Mouse (Mus musculus): ENCODE data around the gene Spg20.

Spg20 gene

DNA sequence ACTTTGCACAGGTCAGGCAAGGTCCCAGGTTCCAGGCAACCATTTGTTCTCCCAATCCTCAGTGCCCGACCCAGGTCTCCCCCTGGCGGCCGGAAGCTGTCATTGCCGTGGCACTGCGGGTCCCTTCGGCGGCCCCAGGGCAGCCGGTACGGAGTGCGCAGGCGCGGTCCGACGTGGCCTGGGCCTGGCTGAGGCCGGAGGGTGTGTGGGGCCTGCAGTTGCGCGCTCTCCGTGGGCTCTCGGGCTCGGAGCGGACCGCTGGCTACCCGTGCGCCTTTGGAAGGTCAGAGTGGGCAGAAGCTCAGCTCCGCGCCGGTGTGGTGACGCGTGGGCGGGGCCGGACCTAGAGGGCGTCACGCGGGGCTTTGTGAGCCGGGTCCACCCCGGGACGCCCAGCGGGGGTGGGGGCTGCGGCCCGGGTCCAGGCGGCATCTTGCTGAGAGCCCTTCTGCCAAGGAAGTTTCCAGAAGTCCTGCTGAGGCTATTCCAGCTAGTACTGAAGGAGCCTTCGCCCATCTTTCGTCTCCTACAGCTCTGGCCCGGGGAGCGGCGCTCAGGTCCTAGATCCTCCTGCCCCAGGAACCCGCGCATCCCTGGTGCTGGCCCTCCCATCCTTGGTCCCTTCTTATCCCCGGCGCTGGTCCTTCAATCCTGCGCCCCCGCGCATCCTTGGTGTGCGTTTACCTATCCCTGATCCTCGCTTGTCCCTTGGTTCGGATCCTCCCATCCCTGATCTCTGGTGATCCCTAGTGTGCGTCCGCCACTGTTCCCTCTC is at the start of gene Spg20:
TSS of gene Spg20 (plus strand) at position 174 of the 775 bp plus-strand sequence.
- DNase-seq, result peak; percentile 99

DNA sequence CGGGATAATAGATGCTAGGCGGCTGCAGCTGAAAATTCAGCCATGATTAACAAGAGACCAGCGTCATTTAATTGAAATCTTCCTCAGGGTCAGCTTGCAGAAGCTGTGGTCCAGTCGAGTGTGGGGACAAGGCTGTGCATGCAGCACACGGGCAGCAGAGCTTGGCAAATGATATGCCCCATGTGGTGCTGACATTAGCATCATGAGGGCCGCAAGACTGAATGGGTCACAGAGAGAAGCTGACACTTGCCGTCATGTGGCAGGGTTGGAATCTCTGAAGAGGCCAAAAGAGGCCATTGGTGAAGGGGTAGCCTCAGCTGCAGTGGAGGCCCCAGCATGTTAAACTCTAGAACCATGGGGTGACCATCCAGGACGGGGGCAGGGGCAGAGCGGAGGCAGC is 49.3 kb upstream of the Spg20 start:
- no peak for DNase-seq

DNA sequence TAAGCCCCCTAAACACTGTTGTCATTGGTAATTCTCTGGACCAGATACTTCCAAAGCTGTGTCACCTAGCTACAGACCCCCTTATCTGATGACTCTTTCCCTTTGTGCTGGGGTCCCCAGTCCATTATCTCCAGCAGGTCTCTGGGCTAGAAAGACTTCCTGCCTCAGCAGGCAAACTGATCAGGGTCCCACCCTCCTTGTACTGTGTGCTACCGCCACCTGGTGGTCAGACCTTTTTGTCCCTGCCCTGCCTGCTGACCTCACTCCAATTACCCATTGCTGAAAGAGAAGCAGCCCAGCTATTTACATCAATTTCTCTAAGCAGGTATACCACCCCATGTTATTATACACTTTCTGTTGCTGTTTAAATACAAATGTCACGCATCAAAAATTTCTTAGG is 47.5 kb upstream of the Spg20 start:
- peak; percentile 65 to 68 for DNase-seq

DNA sequence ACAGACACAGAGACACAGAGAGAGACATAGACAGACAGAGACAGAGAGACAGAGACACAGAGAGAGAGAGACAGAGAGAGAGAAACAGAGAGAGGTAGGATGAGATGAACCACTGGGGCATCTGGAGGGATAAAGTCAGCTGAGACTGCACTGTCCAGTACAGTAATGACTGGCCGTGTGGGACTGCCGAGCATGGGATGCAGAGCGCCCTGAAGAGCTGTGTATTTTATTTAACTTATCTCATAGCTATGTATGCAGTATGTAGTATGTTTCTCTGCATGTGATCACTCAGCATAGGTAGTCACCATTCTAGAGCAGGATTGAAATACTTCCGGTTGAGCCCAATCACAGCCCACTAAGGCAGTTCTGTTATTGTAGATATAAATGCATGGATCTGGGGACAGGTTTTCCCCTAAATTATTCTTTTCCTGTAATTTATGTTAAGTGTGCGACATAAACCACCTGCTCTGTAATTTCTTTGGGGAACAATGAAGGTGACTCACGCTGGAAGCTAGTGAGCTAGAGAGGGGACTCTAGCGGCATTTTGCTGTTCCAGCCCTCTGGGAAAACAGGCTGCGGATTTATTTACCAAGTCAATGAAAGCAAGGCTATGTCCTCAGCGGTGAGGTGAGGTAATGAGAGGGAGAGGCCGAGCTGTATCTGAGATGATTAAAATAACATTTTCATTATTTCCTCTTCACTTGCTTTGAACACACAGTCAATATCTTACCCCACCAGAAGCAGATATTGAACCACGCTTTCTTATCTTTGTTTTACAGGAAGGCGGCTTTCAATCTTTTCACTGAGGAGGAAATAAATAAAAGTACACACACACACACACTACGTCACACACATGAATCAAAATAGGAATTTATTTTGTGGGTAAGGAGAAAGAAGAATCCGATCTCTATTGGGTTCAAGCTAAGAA is 45.9 kb upstream of the Spg20 start:
- DNase-seq, result no peak

DNA sequence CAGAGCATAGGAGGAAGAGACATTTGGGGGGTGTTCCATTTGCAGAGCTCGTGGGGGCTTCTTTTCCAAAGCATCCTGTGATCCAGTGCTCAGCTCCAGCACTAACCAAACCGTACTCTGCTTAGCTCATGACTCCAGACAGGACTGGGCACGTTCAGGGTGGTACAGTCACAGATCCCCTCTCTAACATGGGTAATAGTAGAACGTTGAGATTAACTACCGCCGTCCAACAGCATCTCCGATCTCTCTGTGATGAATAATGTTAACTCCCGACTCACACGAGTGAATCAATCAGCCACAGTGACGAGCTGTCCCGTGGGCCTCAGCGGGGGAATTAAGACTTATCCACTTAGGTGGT is 45.3 kb upstream of the Spg20 start:
- DNase-seq, result no peak

DNA sequence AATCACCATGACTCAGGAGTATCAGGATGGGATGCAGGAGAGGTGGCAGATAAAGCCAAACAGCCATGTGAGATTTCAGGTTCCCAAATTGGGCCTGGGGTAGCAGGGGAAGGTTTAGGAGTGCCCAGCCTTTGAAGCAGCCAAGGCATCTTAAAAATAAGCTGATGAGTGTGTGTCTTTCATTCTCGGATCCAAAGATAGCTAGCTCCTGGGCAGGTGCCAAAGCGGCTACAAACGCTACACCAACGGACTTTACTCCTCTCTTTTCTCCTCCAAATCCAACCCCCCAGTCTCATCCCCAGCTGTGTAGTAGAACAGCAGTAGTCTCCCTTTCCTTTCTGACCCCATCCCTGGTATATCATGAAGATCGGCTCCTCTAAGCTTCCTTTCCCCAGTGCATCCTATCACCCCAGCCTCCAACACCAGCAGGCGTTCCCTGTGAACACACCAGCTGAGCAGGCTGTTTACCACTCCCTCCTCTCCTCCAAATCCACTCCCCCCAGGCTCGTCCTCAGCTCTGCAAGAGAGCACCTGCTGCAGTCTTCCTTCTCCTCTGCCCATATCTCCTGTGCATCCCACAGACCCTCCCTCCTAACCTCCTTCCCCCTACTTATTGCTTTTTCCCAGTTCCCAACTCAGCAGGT is 44.0 kb upstream of the Spg20 start:
- no peak for DNase-seq

DNA sequence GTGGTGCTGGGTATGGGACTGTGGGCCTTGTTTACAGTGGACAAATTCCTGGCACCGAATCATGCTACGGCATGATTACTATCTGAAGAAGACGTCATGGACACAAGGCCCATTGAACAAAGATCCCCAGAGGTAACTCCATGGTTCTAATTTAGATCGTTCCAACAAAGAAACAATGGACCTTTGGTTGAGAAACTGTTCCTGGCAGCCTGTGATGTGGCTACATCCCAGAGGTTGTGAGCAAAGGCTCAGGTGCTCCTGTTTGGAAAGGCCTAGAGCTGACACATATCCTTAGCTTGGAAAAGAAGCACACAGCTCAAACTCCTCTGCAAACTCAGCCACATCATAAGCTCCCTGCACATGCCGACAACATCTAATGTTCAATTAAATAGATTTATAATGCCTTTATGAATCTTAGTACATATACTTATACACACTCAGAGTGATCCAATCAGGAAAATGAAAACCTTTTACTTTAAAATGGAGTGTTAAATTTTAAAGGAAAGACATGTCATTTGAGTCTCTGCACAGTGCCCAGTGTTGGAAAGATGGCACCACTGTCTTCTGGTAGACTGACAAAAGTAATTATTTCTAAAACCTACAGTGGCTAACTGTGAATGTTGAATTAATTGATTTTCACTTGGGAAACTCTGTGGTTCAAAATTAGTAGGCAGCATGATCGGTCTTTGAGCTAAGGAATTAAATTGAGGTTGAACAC is 37.2 kb upstream of the Spg20 start:
- no peak for DNase-seq

DNA sequence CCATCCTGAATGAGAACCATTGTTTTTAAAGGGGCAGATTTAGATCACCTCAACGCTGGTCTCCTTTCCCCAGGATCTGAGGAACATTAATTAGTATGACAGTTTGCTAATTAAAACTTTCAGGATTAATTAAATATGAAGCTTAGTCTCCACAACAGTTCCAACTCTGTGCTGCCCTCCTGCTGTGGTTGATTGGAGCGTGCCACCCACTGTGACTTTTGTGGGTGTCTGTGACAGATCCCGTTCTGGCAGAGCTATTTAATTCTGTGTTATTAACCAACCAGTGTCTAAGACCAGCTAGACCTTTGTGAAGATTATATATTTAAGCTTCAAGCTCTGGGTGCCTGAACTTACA is 36.6 kb upstream of the Spg20 start:
- no peak for DNase-seq

DNA sequence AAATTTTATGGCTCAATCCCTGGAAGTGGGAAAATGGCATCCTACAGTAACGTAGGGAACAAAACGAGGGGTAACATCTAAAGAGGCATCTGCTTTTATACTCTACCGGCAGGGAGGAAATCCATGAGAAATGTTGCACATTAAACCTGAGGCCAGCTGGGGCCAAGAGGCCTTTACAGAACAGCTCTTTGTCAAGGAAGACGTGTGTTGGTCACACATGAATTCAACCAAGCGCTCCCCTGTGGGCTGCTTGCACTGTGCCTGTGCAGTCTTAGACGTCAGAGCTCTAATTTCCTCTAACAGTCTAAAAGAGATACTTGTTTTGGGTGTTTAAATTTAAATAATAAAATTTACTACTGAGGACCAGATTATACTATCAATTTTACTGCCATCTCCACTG is 33.7 kb upstream of the Spg20 start:
- no peak for DNase-seq

DNA sequence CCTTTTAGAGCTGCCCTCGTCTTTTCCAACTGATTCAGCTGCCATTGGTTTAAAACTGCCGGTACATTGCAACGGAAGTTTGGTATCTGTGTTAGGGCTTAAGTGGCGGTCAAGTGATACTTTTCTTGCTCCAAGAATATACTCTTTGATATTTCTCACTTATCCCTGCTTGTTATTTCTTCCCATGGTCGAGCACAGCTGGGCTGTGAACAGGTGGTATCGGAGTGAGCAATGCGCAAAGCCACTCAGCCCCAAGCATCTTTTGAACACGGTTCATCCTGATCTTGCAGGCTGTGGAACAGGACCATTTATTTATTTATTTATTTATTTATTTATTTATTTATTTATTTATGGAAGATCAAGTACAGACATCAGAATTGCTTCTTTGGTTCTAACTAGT is 32.3 kb upstream of the Spg20 start:
- no peak for DNase-seq

DNA sequence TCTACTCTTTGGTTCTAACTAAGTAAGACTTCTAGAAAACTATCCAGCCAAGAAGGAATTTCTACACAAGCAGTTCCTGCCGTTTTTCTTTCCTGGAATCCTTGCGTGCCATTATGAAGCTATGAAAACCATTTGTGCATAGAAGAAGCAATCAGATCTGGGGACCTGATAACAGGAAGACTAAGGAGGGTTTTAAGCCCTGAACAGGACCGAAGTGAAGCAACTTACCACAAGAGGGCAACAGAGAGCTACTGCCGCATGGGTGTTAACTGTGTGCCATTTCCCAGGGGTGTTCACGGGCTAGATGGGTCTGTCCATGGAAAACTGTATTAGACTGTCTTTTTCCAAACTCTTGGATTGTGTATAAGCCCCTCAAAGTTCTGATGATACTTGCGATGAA is 31.9 kb upstream of the Spg20 start:
- DNase-seq, result peak; percentile 70 to 80

DNA sequence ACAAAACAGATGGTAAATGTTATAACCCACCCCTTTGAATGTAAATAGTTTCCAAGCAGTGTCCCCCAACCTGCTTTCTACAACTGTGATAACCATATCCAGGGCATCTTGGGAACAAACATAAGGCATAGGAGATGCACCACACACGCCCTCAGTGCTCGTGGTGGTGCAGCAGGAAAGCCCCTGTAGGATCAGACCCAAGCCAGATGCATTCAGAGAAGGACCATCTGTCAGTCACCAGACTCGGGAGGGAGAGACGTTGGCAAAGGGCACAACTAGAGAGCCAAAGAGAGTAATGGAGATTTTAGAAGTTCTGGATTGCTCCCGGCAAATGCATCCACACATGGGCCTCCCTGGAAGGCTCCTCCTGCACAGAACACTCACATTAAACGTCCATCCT is 27.1 kb upstream of the Spg20 start:
- no peak for DNase-seq

DNA sequence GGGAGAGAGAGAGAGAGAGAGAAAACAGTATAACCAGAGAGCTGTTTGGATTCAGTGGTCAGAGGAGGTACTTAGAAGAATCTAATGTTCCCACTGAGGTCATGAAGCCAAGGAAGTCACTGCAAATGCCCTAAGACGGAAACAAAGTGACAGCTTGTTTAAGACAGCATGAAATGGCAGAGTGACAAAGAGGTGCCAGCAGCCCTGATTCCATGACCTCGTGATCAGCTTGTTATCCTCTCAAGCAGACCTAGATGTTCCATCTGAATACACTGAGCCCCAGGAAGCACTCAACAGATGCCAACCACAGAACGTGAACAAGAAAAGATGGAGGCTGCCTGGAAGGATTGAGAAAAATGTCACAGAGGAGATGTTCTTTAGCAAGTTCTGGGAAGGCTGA is 26.2 kb upstream of the Spg20 start:
- peak; percentile 10 to 31 for DNase-seq

DNA sequence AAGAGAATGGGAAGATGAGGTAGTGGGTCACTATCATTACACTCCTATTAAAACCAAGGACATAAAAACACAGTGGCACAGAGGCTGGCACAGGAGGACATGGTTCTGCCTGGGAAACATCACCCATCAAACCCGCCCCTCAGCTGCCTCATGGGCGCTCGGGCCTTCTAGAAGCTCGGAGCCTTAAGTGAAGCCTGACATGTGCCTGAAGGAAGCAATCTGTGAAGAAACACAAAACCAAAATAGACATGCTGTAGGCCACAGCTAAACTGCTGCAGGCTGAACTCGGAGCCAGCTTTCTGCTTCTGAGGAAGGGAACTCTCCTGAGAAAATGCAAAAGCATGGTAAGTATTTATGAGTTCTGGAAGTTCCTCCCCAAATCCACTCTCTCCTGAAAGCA is 25.0 kb upstream of the Spg20 start:
- no peak for DNase-seq

DNA sequence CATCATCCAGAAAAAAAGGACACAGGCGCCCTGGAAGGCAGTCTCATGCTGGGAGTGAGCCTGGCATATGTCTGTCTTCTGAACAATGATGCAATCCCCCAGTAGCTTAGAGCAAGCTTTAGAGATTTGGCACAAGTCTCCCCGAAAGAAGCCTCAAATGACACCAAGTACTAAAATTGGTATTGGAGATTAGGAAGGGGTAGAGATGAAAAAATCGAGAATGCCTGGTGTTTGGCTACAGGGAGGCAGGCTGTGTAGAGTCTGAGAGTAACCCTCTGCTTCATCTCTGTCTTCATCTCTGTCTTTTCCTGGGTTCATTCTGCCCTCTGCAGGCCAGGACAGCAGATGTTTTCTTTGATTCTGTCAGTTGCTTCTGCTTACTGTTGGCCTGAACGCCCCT is 24.5 kb upstream of the Spg20 start:
- peak in 1 of 2 experiments; percentile 23 for DNase-seq

DNA sequence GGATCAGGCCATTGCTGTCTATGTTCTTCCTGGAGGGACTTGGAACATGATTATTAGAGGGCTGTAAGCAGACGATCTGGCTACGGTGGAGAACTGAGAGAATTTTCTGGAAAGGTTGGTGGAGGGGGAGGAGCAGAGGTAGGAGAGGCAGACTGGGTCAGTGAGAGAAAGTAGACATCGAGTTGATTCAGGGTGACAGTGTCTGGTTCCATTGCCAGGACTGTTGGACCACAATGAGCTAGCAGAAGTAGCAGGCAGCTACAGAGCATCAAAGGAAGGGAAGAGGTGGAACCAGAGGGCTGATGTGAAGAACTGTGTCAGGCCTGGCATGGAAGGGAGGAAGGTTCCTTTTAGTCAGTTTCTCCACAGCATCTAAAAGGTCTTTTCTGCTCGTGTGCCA is 23.5 kb upstream of the Spg20 start:
- no peak for DNase-seq

DNA sequence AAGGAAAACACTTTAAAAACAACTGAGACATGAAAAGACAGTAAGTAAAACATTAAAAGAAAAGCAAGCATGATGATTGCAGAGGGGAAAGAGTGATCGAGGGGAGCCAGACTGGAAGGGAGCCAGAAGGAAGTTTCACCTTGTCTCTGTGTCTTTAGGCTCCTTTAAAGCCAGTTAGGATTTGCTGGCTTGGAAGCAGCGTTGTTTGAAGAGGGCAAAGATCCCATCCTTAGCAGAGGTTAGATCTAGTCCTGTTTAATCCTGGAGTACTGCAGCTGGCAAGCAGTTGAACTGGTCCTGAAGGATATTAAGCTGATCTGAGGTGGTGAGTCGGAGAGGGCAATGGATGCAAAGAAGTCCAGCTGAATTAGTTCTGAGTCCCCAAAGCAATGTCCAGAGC is 23.1 kb upstream of the Spg20 start:
- DNase-seq, result no peak

DNA sequence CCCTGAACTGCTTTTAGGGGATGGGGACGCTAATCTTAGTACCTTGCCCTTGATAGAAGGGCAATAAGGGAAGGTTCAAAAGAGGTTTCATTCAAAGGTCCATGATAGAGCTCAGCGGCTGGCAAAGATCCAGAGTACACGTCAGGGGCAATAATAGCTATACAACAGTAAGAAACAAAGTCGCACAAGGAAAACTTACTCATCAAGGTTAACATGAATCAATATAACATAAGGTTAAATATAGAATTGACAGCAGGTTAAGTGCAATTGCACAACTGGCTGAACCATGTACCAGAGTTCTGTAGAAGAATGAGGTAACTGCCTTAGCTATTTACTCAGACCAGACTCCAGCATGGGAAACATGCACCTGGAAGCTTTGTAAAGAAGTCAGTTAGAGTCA is 22.6 kb upstream of the Spg20 start:
- DNase-seq, result no peak

DNA sequence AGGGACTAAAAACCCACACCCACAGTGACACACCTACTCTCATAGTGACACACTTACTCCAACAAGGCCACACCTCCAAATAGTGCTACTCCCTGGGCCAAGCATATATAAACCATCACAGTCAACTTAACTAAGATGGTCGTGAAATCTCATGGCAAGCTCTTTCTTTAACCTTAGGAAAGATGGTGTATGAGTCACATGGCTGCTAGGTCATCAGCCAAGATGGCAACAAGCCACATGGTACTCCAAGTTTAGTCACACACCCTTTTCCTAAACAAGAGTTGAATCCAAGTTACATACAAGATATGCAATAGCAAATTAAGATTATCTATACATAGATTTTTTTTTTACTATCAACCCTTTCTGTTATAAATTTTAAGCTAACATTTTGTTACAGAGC is 18.7 kb upstream of the Spg20 start:
- no peak for DNase-seq

DNA sequence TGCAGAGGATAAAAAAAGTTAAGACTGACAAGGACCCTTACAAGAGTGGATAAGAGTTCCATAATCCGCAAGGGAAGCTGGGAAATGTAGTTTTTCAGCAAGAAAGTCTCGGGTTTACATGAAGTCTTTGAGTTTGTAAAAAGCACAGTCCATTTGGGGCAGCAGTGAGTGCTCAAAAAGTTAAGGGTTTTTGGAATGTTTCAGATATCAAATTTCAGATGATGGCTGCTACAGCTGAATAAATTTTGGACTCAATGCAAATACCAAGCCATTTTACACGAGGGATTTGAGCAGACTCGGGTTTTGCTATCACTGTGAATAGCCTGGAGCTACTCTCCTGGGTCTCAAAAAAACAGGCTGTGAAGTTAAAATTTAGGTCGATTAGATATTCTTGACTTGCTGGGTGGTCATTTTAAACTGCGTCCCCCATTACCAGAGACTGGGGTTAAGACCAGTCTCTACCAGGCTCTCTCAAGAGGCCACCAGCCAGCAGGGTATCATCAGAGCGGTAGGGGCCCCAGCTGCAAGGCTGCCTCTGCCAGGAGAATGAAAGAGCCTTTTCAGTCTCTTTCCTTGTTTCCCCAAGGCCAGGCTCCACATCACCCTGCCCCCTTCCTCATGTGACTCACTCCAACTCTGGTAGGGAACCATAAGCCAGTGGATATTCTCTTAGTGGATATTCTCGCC is 15.8 kb upstream of the Spg20 start:
- DNase-seq, result no peak

DNA sequence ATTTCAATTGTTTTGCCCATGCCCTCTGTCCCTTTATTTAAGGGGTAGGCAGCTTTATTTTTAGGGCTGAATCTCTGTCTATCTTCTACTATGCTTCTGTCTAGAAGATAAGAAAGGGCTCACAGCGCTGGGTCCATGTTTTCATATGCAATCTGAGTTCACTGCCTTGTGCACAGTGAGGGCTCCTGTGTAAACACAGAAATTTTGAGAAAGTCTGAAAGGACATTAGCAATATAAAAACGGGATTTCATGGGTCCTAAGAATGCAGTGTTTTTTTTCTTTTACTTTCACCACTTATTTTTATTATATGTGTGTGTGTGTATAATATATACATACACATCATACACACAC is 15.3 kb upstream of the Spg20 start:
- DNase-seq, result no peak

DNA sequence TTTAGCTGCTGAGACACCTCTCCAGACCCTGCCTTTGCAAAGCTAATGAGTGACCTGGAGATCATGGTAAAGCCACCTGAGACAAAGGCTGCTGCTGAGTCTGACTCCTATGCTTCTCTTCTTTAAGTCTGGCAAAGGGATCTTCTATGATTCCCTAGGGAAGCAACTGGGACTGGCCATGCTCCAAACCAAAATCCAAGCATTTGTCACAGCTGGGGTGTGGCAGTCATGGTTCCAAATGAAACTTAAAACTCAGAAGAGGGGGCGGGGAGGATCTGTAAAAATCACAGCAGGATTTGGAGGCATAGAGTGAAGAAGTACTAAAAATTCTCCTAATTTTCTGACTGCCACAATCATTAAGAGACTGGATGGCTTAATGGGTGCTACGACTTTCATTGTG is 14.7 kb upstream of the Spg20 start:
- no peak for DNase-seq

DNA sequence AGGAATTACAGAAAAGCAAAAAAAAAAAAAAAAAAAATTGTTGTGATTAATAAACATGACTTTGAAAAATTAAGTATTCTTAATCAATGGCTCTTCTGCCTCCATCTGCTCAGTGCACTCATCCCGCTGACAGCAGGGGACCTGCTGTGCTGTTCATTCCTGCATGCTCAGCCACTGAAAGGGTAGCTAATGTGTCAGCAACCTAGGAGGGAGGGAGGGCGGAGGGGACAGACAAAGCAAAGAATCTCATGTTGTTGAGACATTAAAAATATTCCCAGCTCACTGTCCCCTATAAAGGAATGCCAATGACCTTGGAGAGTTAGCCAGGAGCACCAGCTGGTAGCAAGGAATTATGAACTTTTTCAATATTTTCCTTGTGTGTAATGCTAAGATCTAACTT is 13.9 kb upstream of the Spg20 start:
- DNase-seq, result no peak
